21 mouse cellular contexts compared by ENCODE assay signal in genomic region chr9:60965641-60966040, GRCm38 (mm10).
DNase-seq lines count a peak whose midpoint lies in the region; ATAC-seq and TF ChIP-seq lines count a peak whose summit lies in the region.
"Had no signal": no experiment of that assay in that cellular context is flagged by ENCODE, and none has a peak within 500 bp of the region (broad histone marks: within the 10 kb centered on the region; RNA-seq: fewer than 3 reads in every experiment).

No protein-coding gene starts in this region.

- no peaks in the 10 kb centered on the region for H3K9me3 ChIP-seq in hindbrain, embryonic 14.5 days (ENCODE audit: control insufficient read depth, low read length)
- H3K9me3 ChIP-seq: embryonic facial prominence, embryonic 10.5 days; embryonic facial prominence, embryonic 12.5 days; forebrain, embryonic 10.5 days; forebrain, embryonic 12.5 days had no signal

- no peaks in the 10 kb centered on the region for H3K36me3 ChIP-seq in testis, adult 2 months (ENCODE audit: control insufficient read depth, insufficient read depth, low read length)
- H3K36me3 ChIP-seq in hindbrain, embryonic 14.5 days (replicated peaks; ENCODE audit: control insufficient read depth, insufficient read depth), result no peaks in the 10 kb centered on the region
- H3K36me3 ChIP-seq: embryonic facial prominence, embryonic 10.5 days; embryonic facial prominence, embryonic 12.5 days; forebrain, embryonic 10.5 days; forebrain, embryonic 12.5 days had no signal

- 0 out of 2 replicates have a peak, but pooled peaks have one; percentile 39 for ATAC-seq in megakaryocyte, adult 5-6 weeks (ENCODE audit: poor library complexity, severe bottlenecking)
- ATAC-seq in hindbrain, embryonic 14.5 days (ENCODE audit: low FRiP score), result no peak
- ATAC-seq in CD4-positive, CD25-positive, alpha-beta regulatory T cell, adult 4 months, result no peak
- ATAC-seq: forebrain, embryonic 14.5 days; forebrain, embryonic 16.5 days had no signal

- H3K4me3 ChIP-seq in testis, adult 2 months (ENCODE audit: control insufficient read depth, low read depth, low read length), result peak overlapping the region; percentile 24; the same call in 1 of the 2 replicates
- H3K4me3 ChIP-seq in hindbrain, embryonic 14.5 days (replicated peaks; ENCODE audit: low read length), result no peak overlapping the region
- H3K4me3 ChIP-seq: embryonic facial prominence, embryonic 10.5 days; embryonic facial prominence, embryonic 12.5 days; forebrain, embryonic 10.5 days; forebrain, embryonic 12.5 days had no signal

- H3K27ac ChIP-seq in testis, adult 2 months (ENCODE audit: control insufficient read depth, insufficient read depth, low read depth, low read length), result no peak overlapping the region
- H3K27ac ChIP-seq in hindbrain, embryonic 14.5 days, result no peak overlapping the region
- H3K27ac ChIP-seq: embryonic facial prominence, embryonic 10.5 days; embryonic facial prominence, embryonic 12.5 days; forebrain, embryonic 10.5 days; forebrain, embryonic 12.5 days had no signal

- TF ChIP-seq POLR2A in testis, adult 2 months (IDR thresholded peaks at IDR 0.05; ENCODE audit: control insufficient read depth, low read depth, low read length), result no peak

- H3K27me3 ChIP-seq in testis, adult 2 months (ENCODE audit: control insufficient read depth, insufficient read depth, low read length), result no peaks in the 10 kb centered on the region
- H3K27me3 ChIP-seq in hindbrain, embryonic 14.5 days (ENCODE audit: control insufficient read depth, insufficient read depth, low read length), result no peaks in the 10 kb centered on the region
- H3K27me3 ChIP-seq: embryonic facial prominence, embryonic 12.5 days had no signal

- TF ChIP-seq CTCF in testis, adult 2 months (IDR thresholded peaks at IDR 0.05; ENCODE audit: control insufficient read depth, insufficient read depth, insufficient replicate concordance, low read depth, low read length), result no peak

- no peaks in the 10 kb centered on the region for H3K4me1 ChIP-seq in testis, adult 2 months (ENCODE audit: control insufficient read depth, insufficient read depth, low read length)
- no peaks in the 10 kb centered on the region for H3K4me1 ChIP-seq in hindbrain, embryonic 14.5 days (replicated peaks; ENCODE audit: control insufficient read depth, insufficient read depth, low read length)

- H3K9ac ChIP-seq in hindbrain, embryonic 14.5 days, result no peak overlapping the region
- H3K9ac ChIP-seq: embryonic facial prominence, embryonic 12.5 days; forebrain, embryonic 12.5 days had no signal

- 77% methylated on average over 1 of the region's 1 CpGs for WGBS in hindbrain, embryonic 14.5 days

- no peak for DNase-seq in testis, postnatal 14 days (ENCODE audit: low spot score)
- DNase-seq in R1 (ENCODE audit: low read depth, low spot score), result peak; percentile 71
- DNase-seq in thymus, postnatal 36 days, result no peak
- DNase-seq in hindbrain, embryonic 14.5 days (ENCODE audit: low spot score), result no peak
- DNase-seq: adrenal gland, adult 2 months; adrenal gland, postnatal 10 days; adrenal gland, postnatal 25 days; cerebellum, adult 11 months; cerebellum, adult 18-20 months; cerebellum, adult 8-10 months; cerebellum, adult 9-11 months; cerebellum, postnatal 14 days had no signal

- H3K4me2 ChIP-seq in hindbrain, embryonic 14.5 days (replicated peaks), result no peak overlapping the region
- H3K4me2 ChIP-seq: embryonic facial prominence, embryonic 12.5 days; forebrain, embryonic 12.5 days had no signal
